Mouse (Mus musculus) heart, embryonic 16.5 days (tissue): ENCODE results near the gene Nt5c3b. TPM values are rescaled to one million over a fixed set of nuclear protein-coding genes. Genes with fewer than 3 reads are reported as not detected.

Experiments
- ATAC-seq: fragments of 200-750 bp; cut with Nextera tagmentation; replicated peaks from 2 replicates; pipeline ENCODE4 v1.8.0; 2017; ENCODE audit warnings: moderate number of reproducible peaks; ENCODE audit not compliant: insufficient read depth, low FRiP score; ENCODE audit errors: extremely low read depth
- H3K27ac ChIP-seq: fragments of 300-500 bp; sonication (generic); 2 replicates; pipeline ENCODE4 v1.5.1; 2014; ENCODE audit warnings: mild to moderate bottlenecking, low read length, control low read depth, moderate library complexity
- H3K27me3 ChIP-seq: fragments of 300-500 bp; sonication (generic); 2 replicates; pipeline ENCODE4 v1.6.1; 2014; ENCODE audit warnings: low read length, mixed read lengths; ENCODE audit not compliant: control insufficient read depth, insufficient read depth
- H3K36me3 ChIP-seq: fragments of 300-500 bp; sonication (generic); 2 replicates; pipeline ENCODE4 v1.6.1; 2014; ENCODE audit not compliant: control insufficient read depth, insufficient read depth
- H3K4me1 ChIP-seq: fragments of 300-500 bp; sonication (generic); 2 replicates; pipeline ENCODE4 v1.6.1; 2014; ENCODE audit warnings: low read length, mixed read lengths; ENCODE audit not compliant: control insufficient read depth, insufficient read depth
- H3K4me2 ChIP-seq: fragments of 300-500 bp; sonication (generic); 2 replicates; pipeline ENCODE4 v1.6.1; 2014; ENCODE audit warnings: low read depth, mild to moderate bottlenecking, control low read depth, low read length
- H3K4me3 ChIP-seq: fragments of 300-500 bp; sonication (generic); 2 replicates; pipeline ENCODE4 v1.5.1; 2014; ENCODE audit warnings: mild to moderate bottlenecking, control low read depth, low read length
- H3K9ac ChIP-seq: fragments of 300-500 bp; sonication (generic); 2 replicates; pipeline ENCODE4 v1.6.1; 2014; ENCODE audit warnings: low read length, control low read depth
- H3K9me3 ChIP-seq: fragments of 300-500 bp; sonication (generic); replicated peaks from 2 replicates; pipeline ENCODE4 v1.6.1; 2016; ENCODE audit warnings: low read length; ENCODE audit not compliant: control insufficient read depth
- WGBS: fragments of 180-500 bp; shearing (Covaris S2); extraction: QIAGEN DNeasy Blood & Tissue Kit; methylation state at CpG from one replicate; pipeline ENCODE4 v1.1.7; 2014; 5-methylcytosine and 5-hydroxymethylcytosine counted together
- polyA plus RNA-seq: library from polyadenylated mRNA; unstranded; fragments of >200 nt; fragmentation: Nextera tagmentation; extraction: Ambion mirVana; gene quantifications from 2 replicates; pipeline ENCODE4 v1.2.1, GENCODE M21; 2015

Nt5c3b gene
- polyA plus RNA-seq, 1 experiment from 2014 or later, result 110 TPM

DNA sequence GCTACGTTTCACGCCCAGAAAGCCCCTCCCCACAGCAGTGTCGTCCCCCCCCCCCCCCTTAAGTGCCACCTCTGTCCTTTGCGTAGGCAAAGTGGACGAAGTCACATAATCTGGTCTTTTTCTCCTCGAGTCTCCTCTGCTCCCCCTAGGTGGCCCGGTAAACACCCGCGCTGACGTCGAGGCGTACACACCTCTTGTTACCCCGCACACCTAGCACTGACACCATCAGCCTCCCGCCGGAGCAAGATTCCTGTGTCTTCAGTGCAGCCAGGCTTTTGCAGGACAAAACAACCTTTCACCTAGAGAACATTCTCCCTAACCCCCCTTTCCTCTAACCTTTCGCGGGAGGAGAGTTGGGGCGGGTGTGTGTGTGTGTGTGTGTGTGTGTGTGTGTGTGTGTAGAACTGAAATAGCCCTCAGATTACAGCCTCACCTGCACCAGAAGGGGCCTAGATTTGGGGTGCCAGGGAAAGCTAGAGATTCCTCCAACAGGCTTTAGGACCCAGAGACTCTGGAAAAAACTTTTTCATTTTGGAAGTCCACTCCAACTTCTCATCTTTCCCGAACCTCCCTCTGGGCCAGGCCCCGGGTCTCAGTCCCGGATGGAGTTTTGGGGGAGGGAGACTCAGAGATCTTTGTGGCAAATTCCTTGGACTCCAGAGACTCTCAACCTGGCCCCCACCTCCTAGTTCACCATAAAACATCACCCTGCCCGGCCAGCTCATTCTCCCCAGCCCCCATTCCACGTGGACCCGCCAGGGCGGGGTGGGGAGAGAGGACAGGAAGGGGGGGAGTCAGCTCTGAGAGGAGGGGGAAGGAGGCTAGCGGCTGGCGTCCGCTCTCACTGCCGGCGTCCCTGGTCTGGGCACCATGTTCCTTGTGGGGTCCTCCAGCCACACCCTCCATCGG lies 26.4 kb downstream of the Nt5c3b start, which contains the start of gene Fkbp10:
Gene Fkbp10, plus strand, starts transcription at position 784 of the 909 bp plus-strand sequence.
- Histone ChIP-seq H3K27ac (peak within 1 kb of the TSS; percentile 95), H3K36me3 (peaks cover 3% of the 10 kb centered on the region), H3K4me3 (peak within 1 kb of the TSS; percentile 60), H3K9ac (peak within 1 kb of the TSS; percentile 74), H3K9me3 (no peaks in the 10 kb centered on the region), H3K27me3 (no peaks in the 10 kb centered on the region), H3K4me1 (peaks cover 26% of the 10 kb centered on the region), H3K4me2 (peak within 1 kb of the TSS; percentile 87)
- ATAC-seq, result peak; percentile 29
- WGBS, result 0% methylated on average over 30 of the region's 31 CpGs

DNA sequence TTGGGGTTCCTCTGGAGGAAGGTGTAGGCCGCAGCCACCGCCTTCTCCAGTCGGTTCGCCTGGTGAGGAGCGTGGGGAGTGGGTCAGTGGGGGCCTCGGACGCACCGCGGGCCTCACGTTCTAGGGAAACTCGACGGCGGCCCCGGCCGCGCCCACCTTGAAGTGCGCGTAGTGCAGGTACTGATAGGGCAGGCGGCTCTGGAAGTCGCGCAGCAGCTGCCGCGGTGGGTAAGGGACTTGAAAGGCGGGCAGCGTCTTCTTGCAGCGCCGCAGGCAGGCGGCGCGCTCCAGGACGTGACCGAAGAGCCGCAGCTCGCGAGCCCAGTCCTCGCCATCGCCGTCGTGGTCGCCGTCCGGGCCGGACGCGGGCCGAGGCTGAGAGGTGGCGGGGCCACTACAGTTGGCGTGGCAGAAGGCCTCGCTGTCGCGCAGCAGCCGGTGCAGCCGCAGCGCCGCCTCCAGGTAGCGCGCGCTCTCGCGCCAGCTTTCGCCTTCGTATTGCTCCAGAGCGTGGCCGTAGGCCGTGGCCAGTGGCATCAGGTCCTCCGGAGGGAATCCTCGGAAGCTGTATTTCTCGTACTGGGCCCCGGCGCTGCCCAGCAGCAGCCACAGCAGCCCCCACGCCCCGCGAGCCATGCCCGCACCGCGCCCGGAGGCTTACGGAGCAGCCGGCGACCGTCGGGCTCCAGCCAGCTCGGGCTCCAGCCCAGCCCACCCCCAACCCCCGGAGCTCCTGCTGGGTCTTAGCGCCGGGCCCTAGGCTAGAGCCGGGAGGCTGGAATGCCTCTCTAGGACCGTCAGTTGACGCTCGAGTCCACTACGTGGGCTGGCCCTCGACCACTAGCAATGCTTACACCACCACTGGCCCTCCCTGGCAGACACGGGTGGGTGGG lies 27.3 kb downstream of the Nt5c3b start, which contains the start of gene P3h4:
Gene P3h4, minus strand, starts transcription at position 816 of the 893 bp plus-strand sequence.
- peak; percentile 92 for ATAC-seq
- WGBS, result 1% methylated on average over 93 of the region's 93 CpGs
- Histone ChIP-seq H3K36me3 (peaks cover 3% of the 10 kb centered on the region), H3K27ac (peak within 1 kb of the TSS; percentile 95), H3K9me3 (no peaks in the 10 kb centered on the region), H3K4me1 (peaks cover 26% of the 10 kb centered on the region), H3K4me3 (peak within 1 kb of the TSS; percentile 60), H3K9ac (peak within 1 kb of the TSS; percentile 74), H3K27me3 (no peaks in the 10 kb centered on the region), H3K4me2 (peak within 1 kb of the TSS; percentile 87)

- peaks cover 7% of the 10 kb centered on the region for H3K36me3 ChIP-seq
- peak overlapping the region; percentile 74 for H3K9ac ChIP-seq
- H3K9me3 ChIP-seq, result no peaks in the 10 kb centered on the region
- H3K27me3 ChIP-seq, result no peaks in the 10 kb centered on the region
- H3K4me1 ChIP-seq, result peaks cover 26% of the 10 kb centered on the region
- 55% methylated on average over 11 of the region's 11 CpGs for WGBS
- peak overlapping the region; percentile 87 for H3K4me2 ChIP-seq
- ATAC-seq, result no peak
- peak overlapping the region; percentile 95; the same call in 1 of the 2 replicates for H3K27ac ChIP-seq
- H3K4me3 ChIP-seq, result peak overlapping the region; percentile 60
These were observed 28.1 kb downstream of the Nt5c3b start for GRCm38 (mm10) chr11:100413541-100413940.

- 58% methylated on average over 11 of the region's 11 CpGs for WGBS
- no peak overlapping the region for H3K27ac ChIP-seq
- H3K9ac ChIP-seq, result no peak overlapping the region
- H3K4me2 ChIP-seq, result no peak overlapping the region; the same call in 1 of the 2 replicates
- H3K4me3 ChIP-seq, result no peak overlapping the region
- peaks cover 8% of the 10 kb centered on the region for H3K36me3 ChIP-seq
- no peaks in the 10 kb centered on the region for H3K9me3 ChIP-seq
- peaks cover 32% of the 10 kb centered on the region for H3K4me1 ChIP-seq
- no peak for ATAC-seq
- no peaks in the 10 kb centered on the region for H3K27me3 ChIP-seq
These were observed 29.9 kb downstream of the Nt5c3b start for GRCm38 (mm10) chr11:100411736-100412135.

GRCm38 (mm10) chr11:100409686-100410085 lies 31.9 kb downstream of the Nt5c3b start:
- Histone ChIP-seq H3K9me3 (no peaks in the 10 kb centered on the region), H3K4me3 (no peak overlapping the region), H3K27ac (no peak overlapping the region), H3K4me1 (peaks cover 26% of the 10 kb centered on the region), H3K36me3 (peaks cover 8% of the 10 kb centered on the region), H3K27me3 (no peaks in the 10 kb centered on the region), H3K9ac (no peak overlapping the region), H3K4me2 (no peak overlapping the region)
- 67% methylated on average over 3 of the region's 3 CpGs for WGBS
- ATAC-seq, result no peak

GRCm38 (mm10) chr11:100408835-100409462 lies 32.7 kb downstream of the Nt5c3b start:
- ATAC-seq, result no peak
- WGBS, result 91% methylated on average over 12 of the region's 12 CpGs
- Histone ChIP-seq H3K27ac (no peak overlapping the region), H3K36me3 (peaks cover 8% of the 10 kb centered on the region), H3K4me1 (peaks cover 30% of the 10 kb centered on the region), H3K9me3 (no peaks in the 10 kb centered on the region), H3K27me3 (no peaks in the 10 kb centered on the region), H3K4me3 (no peak overlapping the region), H3K4me2 (no peak overlapping the region), H3K9ac (no peak overlapping the region)

DNA sequence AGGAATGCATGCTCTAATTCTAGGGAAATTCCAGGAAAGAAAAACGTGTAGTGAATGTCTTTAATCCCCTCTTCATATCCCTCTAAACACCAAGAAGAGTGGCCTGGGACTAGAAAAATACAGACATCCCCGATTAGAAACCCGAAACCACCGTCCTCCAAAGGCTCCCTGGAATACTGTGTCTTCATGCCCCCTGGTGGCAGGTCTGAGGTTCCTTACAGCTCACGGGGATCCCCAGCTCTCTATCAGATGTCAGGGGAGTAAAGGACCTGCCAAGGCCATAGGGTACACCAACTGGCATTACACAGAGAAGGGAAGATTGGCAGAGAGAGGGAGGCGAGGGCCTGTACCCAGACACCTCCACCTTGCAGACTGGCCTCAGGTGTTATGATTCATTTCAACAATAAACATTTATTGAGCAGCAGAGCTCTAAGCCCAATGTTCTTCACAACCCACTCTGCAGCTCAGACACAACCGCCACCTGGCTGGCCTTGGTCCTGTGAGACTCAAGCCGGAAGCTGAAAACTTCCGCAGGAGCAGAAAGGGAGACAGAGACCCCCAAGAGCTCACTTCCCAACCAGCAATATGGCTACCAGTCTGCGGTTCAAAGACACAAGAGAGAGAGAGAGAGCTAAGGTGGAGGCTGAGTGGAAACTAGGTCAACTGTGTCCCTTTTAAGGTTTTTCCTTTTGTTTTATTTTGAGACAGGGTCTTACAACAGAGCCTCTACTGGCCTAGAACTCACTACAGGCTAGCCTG lies 33.4 kb downstream of the Nt5c3b start:
- no peak overlapping the region for H3K4me3 ChIP-seq
- no peaks in the 10 kb centered on the region for H3K9me3 ChIP-seq
- peaks cover 8% of the 10 kb centered on the region for H3K36me3 ChIP-seq
- WGBS, result 36% methylated on average over 10 of the region's 10 CpGs
- H3K4me2 ChIP-seq, result no peak overlapping the region
- no peaks in the 10 kb centered on the region for H3K27me3 ChIP-seq
- no peak overlapping the region for H3K9ac ChIP-seq
- H3K4me1 ChIP-seq, result peaks cover 33% of the 10 kb centered on the region
- peak; percentile 46; the same call in 1 of the 2 replicates for ATAC-seq
- peak overlapping the region; percentile 37 for H3K27ac ChIP-seq
